Mouse (Mus musculus): Measurements from ENCODE around the gene Abr.

GRCm38 (mm10) chr11:76508125-76508524 lies 114.0 kb downstream of the Abr start:
- no peak for TF ChIP-seq CTCF (IDR thresholded peaks at IDR 0.05; ENCODE audit: extremely low read depth, insufficient read length, insufficient replicate concordance, low read depth, low read length)
- TF ChIP-seq POLR2A (IDR thresholded peaks at IDR 0.05; ENCODE audit: low read depth, low read length): no peak
